Mouse (Mus musculus): Measurements from ENCODE around the gene Slc9a3r1. TPM values are rescaled to one million over a fixed set of nuclear protein-coding genes. Genes with fewer than 3 reads are reported as not detected.

The Slc9a3r1 gene
- polyA plus RNA-seq, 1 experiment from 2014 or later: 101 TPM

GRCm38 (mm10) chr11:115181913-115182638 lies 18.9 kb downstream of the Slc9a3r1 start:
- TF ChIP-seq EP300 (IDR thresholded peaks at IDR 0.05; ENCODE audit: low read depth) (no peak), CTCF (IDR thresholded peaks at IDR 0.05; ENCODE audit: low read depth) (peak; percentile 97)
- no peaks in the 10 kb centered on the region for H3K27me3 ChIP-seq (ENCODE audit: insufficient read depth, low read length)
- H3K27ac ChIP-seq (ENCODE audit: low read depth): no peak overlapping the region
- H3K9ac ChIP-seq (replicated peaks): 0 out of 2 replicates have a peak overlapping the region, but pooled peaks have one; percentile 16
- peaks cover 33% of the 10 kb centered on the region for H3K36me3 ChIP-seq (replicated peaks; ENCODE audit: insufficient read depth, low read length)
- no peaks in the 10 kb centered on the region for H3K9me3 ChIP-seq (ENCODE audit: low read length)
- H3K4me2 ChIP-seq (ENCODE audit: low read depth, low read length): no peak overlapping the region
- H3K4me1 ChIP-seq (ENCODE audit: insufficient read depth): peaks cover 18% of the 10 kb centered on the region
- 20% methylated on average over 12 of the region's 12 CpGs for whole genome bisulfite sequencing (ENCODE audit: insufficient replicate concordance)
- ATAC-seq: no peak
- H3K4me3 ChIP-seq (ENCODE audit: low read depth, low read length): no peak overlapping the region
- DNase-seq: peak; percentile 91

- Histone ChIP-seq H3K9ac (replicated peaks) (no peak overlapping the region), H3K36me3 (replicated peaks; ENCODE audit: insufficient read depth, low read length) (peaks cover 16% of the 10 kb centered on the region), H3K4me3 (ENCODE audit: low read depth, low read length) (no peak overlapping the region), H3K4me1 (ENCODE audit: insufficient read depth) (peaks cover 19% of the 10 kb centered on the region), H3K27me3 (ENCODE audit: insufficient read depth, low read length) (no peaks in the 10 kb centered on the region), H3K27ac (ENCODE audit: low read depth) (no peak overlapping the region), H3K4me2 (ENCODE audit: low read depth, low read length) (no peak overlapping the region), H3K9me3 (ENCODE audit: low read length) (no peaks in the 10 kb centered on the region)
- WGBS (ENCODE audit: insufficient replicate concordance): 36% methylated on average over 4 of the region's 4 CpGs
- no peak for DNase-seq
- no peak for ATAC-seq
- TF ChIP-seq CTCF (IDR thresholded peaks at IDR 0.05; ENCODE audit: low read depth): no peak
- TF ChIP-seq EP300 (IDR thresholded peaks at IDR 0.05; ENCODE audit: low read depth): no peak
Observed at GRCm38 (mm10) chr11:115184973-115185372, 21.8 kb downstream of the Slc9a3r1 start.

- TF ChIP-seq EP300 (IDR thresholded peaks at IDR 0.05; ENCODE audit: low read depth) (no peak), CTCF (IDR thresholded peaks at IDR 0.05; ENCODE audit: low read depth) (peak; percentile 39)
- Histone ChIP-seq H3K9ac (replicated peaks) (peak within 1 kb of the TSS; percentile 84), H3K4me1 (ENCODE audit: insufficient read depth) (peaks cover 21% of the 10 kb centered on the region), H3K9me3 (ENCODE audit: low read length) (no peaks in the 10 kb centered on the region), H3K4me3 (ENCODE audit: low read depth, low read length) (peak within 1 kb of the TSS; percentile 78), H3K27me3 (ENCODE audit: insufficient read depth, low read length) (no peaks in the 10 kb centered on the region), H3K36me3 (replicated peaks; ENCODE audit: insufficient read depth, low read length) (peaks cover 4% of the 10 kb centered on the region; the same call in 1 of the 2 replicates), H3K27ac (ENCODE audit: low read depth) (peak within 1 kb of the TSS; percentile 88), H3K4me2 (ENCODE audit: low read depth, low read length) (peak within 1 kb of the TSS; percentile 97)
- WGBS (ENCODE audit: insufficient replicate concordance): under 1% methylated on average over 39 of the region's 39 CpGs
- peak; percentile 89 for ATAC-seq
- DNase-seq: peak; percentile 99
Observed at GRCm38 (mm10) chr11:115187224-115187639, 24.1 kb downstream of the Slc9a3r1 start, which contains the start of gene Tmem104. Gene Tmem104, plus strand, starts transcription at chr11:115187487.

GRCm38 (mm10) chr11:115187693-115188092 lies 24.6 kb downstream of the Slc9a3r1 start, which contains the start of gene Nat9:
Gene Nat9, minus strand, starts transcription at chr11:115187859.
- Histone ChIP-seq H3K4me1 (ENCODE audit: insufficient read depth) (peaks cover 25% of the 10 kb centered on the region), H3K4me2 (ENCODE audit: low read depth, low read length) (peak within 1 kb of the TSS; percentile 97), H3K36me3 (replicated peaks; ENCODE audit: insufficient read depth, low read length) (peaks cover 4% of the 10 kb centered on the region; the same call in 1 of the 2 replicates), H3K4me3 (ENCODE audit: low read depth, low read length) (peak within 1 kb of the TSS; percentile 78), H3K9ac (replicated peaks) (peak within 1 kb of the TSS; percentile 84), H3K9me3 (ENCODE audit: low read length) (no peaks in the 10 kb centered on the region), H3K27ac (ENCODE audit: low read depth) (peak within 1 kb of the TSS; percentile 88), H3K27me3 (ENCODE audit: insufficient read depth, low read length) (no peaks in the 10 kb centered on the region)
- DNase-seq: no peak
- WGBS (ENCODE audit: insufficient replicate concordance): 5% methylated on average over 11 of the region's 12 CpGs
- peak; percentile 16; the same call in 1 of the 2 replicates for ATAC-seq
- TF ChIP-seq EP300 (IDR thresholded peaks at IDR 0.05; ENCODE audit: low read depth) (no peak), CTCF (IDR thresholded peaks at IDR 0.05; ENCODE audit: low read depth) (no peak)

- DNase-seq (peak; percentile 32), ATAC-seq (no peak)
- Histone ChIP-seq H3K4me2 (ENCODE audit: low read depth, low read length) (peak overlapping the region; percentile 97), H3K27me3 (ENCODE audit: insufficient read depth, low read length) (no peaks in the 10 kb centered on the region), H3K36me3 (replicated peaks; ENCODE audit: insufficient read depth, low read length) (peaks cover 4% of the 10 kb centered on the region; the same call in 1 of the 2 replicates), H3K9me3 (ENCODE audit: low read length) (no peaks in the 10 kb centered on the region), H3K4me1 (ENCODE audit: insufficient read depth) (peaks cover 25% of the 10 kb centered on the region), H3K4me3 (ENCODE audit: low read depth, low read length) (0 out of 2 replicates have a peak overlapping the region, but pooled peaks have one; percentile 6), H3K9ac (replicated peaks) (0 out of 2 replicates have a peak overlapping the region, but pooled peaks have one; percentile 11), H3K27ac (ENCODE audit: low read depth) (peak overlapping the region; percentile 88)
- TF ChIP-seq CTCF (IDR thresholded peaks at IDR 0.05; ENCODE audit: low read depth) (no peak), EP300 (IDR thresholded peaks at IDR 0.05; ENCODE audit: low read depth) (0 out of 2 replicates have a peak, but pooled peaks have one; percentile 11)
- 43% methylated on average over 13 of the region's 13 CpGs for WGBS (ENCODE audit: insufficient replicate concordance)
Observed at GRCm38 (mm10) chr11:115188539-115189231, 25.5 kb downstream of the Slc9a3r1 start.

GRCm38 (mm10) chr11:115189304-115189703 lies 26.2 kb downstream of the Slc9a3r1 start:
- H3K27me3 ChIP-seq (ENCODE audit: insufficient read depth, low read length): no peaks in the 10 kb centered on the region
- peaks cover 4% of the 10 kb centered on the region; the same call in 1 of the 2 replicates for H3K36me3 ChIP-seq (replicated peaks; ENCODE audit: insufficient read depth, low read length)
- DNase-seq (no peak), ATAC-seq (peak; percentile 12)
- H3K4me3 ChIP-seq (ENCODE audit: low read depth, low read length): 0 out of 2 replicates have a peak overlapping the region, but pooled peaks have one; percentile 6
- WGBS (ENCODE audit: insufficient replicate concordance): 62% methylated on average over 6 of the region's 6 CpGs
- H3K9ac ChIP-seq (replicated peaks): 0 out of 2 replicates have a peak overlapping the region, but pooled peaks have one; percentile 11
- H3K9me3 ChIP-seq (ENCODE audit: low read length): no peaks in the 10 kb centered on the region
- H3K4me1 ChIP-seq (ENCODE audit: insufficient read depth): peaks cover 25% of the 10 kb centered on the region
- H3K27ac ChIP-seq (ENCODE audit: low read depth): peak overlapping the region; percentile 88
- peak overlapping the region; percentile 34 for H3K4me2 ChIP-seq (ENCODE audit: low read depth, low read length)
- TF ChIP-seq CTCF (IDR thresholded peaks at IDR 0.05; ENCODE audit: low read depth) (no peak), EP300 (IDR thresholded peaks at IDR 0.05; ENCODE audit: low read depth) (no peak)

Data from liver, postnatal 0 days (tissue).